Comparison of ENCODE assay signal across 24 mouse cellular contexts in genomic region chr17:10110375-10110675, GRCm38 (mm10).
A peak's percentile ranks its signal among the peaks of the same experiment; 100 is the strongest.
DNase-seq lines count a peak whose midpoint lies in the region; ATAC-seq and TF ChIP-seq lines count a peak whose summit lies in the region.
"Had no signal": no experiment of that assay in that cellular context is flagged by ENCODE, and none has a peak within 500 bp of the region (broad histone marks: within the 10 kb centered on the region; RNA-seq: fewer than 3 reads in every experiment).

No protein-coding gene starts in this region.

- intact Hi-C loops in gastrocnemius, adult 2 months (cut with DNase I) = no loop called here

- H3K4me1 ChIP-seq in midbrain, embryonic 10.5 days = peaks cover 38% of the 10 kb centered on the region
- H3K4me1 ChIP-seq in midbrain, postnatal 0 days (ENCODE audit: insufficient read depth, low read length) = no peaks in the 10 kb centered on the region
- H3K4me1 ChIP-seq in hindbrain, embryonic 12.5 days = peaks cover 20% of the 10 kb centered on the region
- no peaks in the 10 kb centered on the region for H3K4me1 ChIP-seq in hindbrain, postnatal 0 days (ENCODE audit: insufficient read depth, low read length)
- H3K4me1 ChIP-seq in neural tube, embryonic 13.5 days (replicated peaks) = peaks cover 13% of the 10 kb centered on the region
- H3K4me1 ChIP-seq in kidney, embryonic 16.5 days (ENCODE audit: insufficient read depth, low read length) = no peaks in the 10 kb centered on the region
- H3K4me1 ChIP-seq: embryonic facial prominence, embryonic 12.5 days had no signal

- no peak for TF ChIP-seq CTCF in midbrain, postnatal 0 days (IDR thresholded peaks at IDR 0.05)
- no peak for TF ChIP-seq CTCF in hindbrain, postnatal 0 days (IDR thresholded peaks at IDR 0.05; ENCODE audit: low read depth)
- no peak for TF ChIP-seq CTCF in gastrocnemius, adult 2 months (IDR thresholded peaks at IDR 0.05)

- no peak overlapping the region for H3K9ac ChIP-seq in midbrain, postnatal 0 days (replicated peaks; ENCODE audit: low read length, poor library complexity, severe bottlenecking)
- H3K9ac ChIP-seq in hindbrain, embryonic 12.5 days = no peak overlapping the region
- H3K9ac ChIP-seq in hindbrain, postnatal 0 days (replicated peaks; ENCODE audit: low read length) = no peak overlapping the region
- no peak overlapping the region for H3K9ac ChIP-seq in neural tube, embryonic 13.5 days
- no peak overlapping the region for H3K9ac ChIP-seq in kidney, embryonic 16.5 days (replicated peaks; ENCODE audit: low read length)
- H3K9ac ChIP-seq: embryonic facial prominence, embryonic 12.5 days; forebrain, postnatal 0 days; heart, embryonic 13.5 days had no signal

- no peak for ATAC-seq in midbrain, postnatal 0 days (ENCODE audit: low FRiP score)
- ATAC-seq in hindbrain, embryonic 12.5 days (ENCODE audit: low FRiP score) = peak; percentile 26; the same call in 1 of the 2 replicates
- ATAC-seq in hindbrain, postnatal 0 days = peak; percentile 8; the same call in 1 of the 2 replicates
- no peak for ATAC-seq in neural tube, embryonic 13.5 days (ENCODE audit: low read depth)
- ATAC-seq in kidney, embryonic 16.5 days (ENCODE audit: low FRiP score, low TSS enrichment) = no peak
- ATAC-seq: forebrain, postnatal 0 days; intestine, postnatal 0 days; Patski had no signal

- no peak overlapping the region for H3K4me2 ChIP-seq in midbrain, postnatal 0 days (ENCODE audit: low read depth, low read length, poor library complexity, severe bottlenecking)
- H3K4me2 ChIP-seq in hindbrain, embryonic 12.5 days (replicated peaks) = no peak overlapping the region
- H3K4me2 ChIP-seq in hindbrain, postnatal 0 days (ENCODE audit: low read depth, low read length) = no peak overlapping the region
- H3K4me2 ChIP-seq in neural tube, embryonic 13.5 days = no peak overlapping the region
- no peak overlapping the region for H3K4me2 ChIP-seq in kidney, embryonic 16.5 days (replicated peaks; ENCODE audit: low read depth, low read length)
- H3K4me2 ChIP-seq: embryonic facial prominence, embryonic 12.5 days; heart, embryonic 13.5 days had no signal

- no peaks in the 10 kb centered on the region for H3K36me3 ChIP-seq in midbrain, embryonic 10.5 days
- H3K36me3 ChIP-seq in midbrain, postnatal 0 days (ENCODE audit: insufficient read depth, low read length) = no peaks in the 10 kb centered on the region
- no peaks in the 10 kb centered on the region for H3K36me3 ChIP-seq in hindbrain, embryonic 12.5 days
- no peaks in the 10 kb centered on the region for H3K36me3 ChIP-seq in hindbrain, postnatal 0 days (ENCODE audit: insufficient read depth, low read length)
- H3K36me3 ChIP-seq in neural tube, embryonic 13.5 days = no peaks in the 10 kb centered on the region
- no peaks in the 10 kb centered on the region for H3K36me3 ChIP-seq in kidney, embryonic 16.5 days (ENCODE audit: insufficient read depth, low read length)
- H3K36me3 ChIP-seq: embryonic facial prominence, embryonic 12.5 days; heart, embryonic 13.5 days had no signal

- DNase-seq in midbrain, embryonic 10.5 days (ENCODE audit: low spot score) = no peak
- no peak for DNase-seq in midbrain, postnatal 0 days (ENCODE audit: low spot score)
- DNase-seq in hindbrain, postnatal 0 days (ENCODE audit: low spot score) = no peak
- DNase-seq in cerebellum, postnatal 36 days = no peak
- no peak for DNase-seq in gastrocnemius, adult 2 months
- DNase-seq: adrenal gland, postnatal 14 days; cerebellum, adult 11 months; cerebellum, adult 9-11 months; forebrain, postnatal 0 days; gastrocnemius, postnatal 10 days; heart, postnatal 10 days; kidney, adult 9 months; kidney, postnatal 14 days; layer of hippocampus, adult 9-11 months; lung, postnatal 36 days; thymus, adult 2 months; thymus, postnatal 36 days had no signal

- no peaks in the 10 kb centered on the region for H3K9me3 ChIP-seq in midbrain, embryonic 10.5 days (replicated peaks)
- H3K9me3 ChIP-seq in midbrain, postnatal 0 days (ENCODE audit: low read length) = no peaks in the 10 kb centered on the region
- H3K9me3 ChIP-seq in hindbrain, embryonic 12.5 days (replicated peaks) = no peaks in the 10 kb centered on the region
- no peaks in the 10 kb centered on the region for H3K9me3 ChIP-seq in hindbrain, postnatal 0 days (ENCODE audit: low read length)
- no peaks in the 10 kb centered on the region for H3K9me3 ChIP-seq in neural tube, embryonic 13.5 days
- no peaks in the 10 kb centered on the region for H3K9me3 ChIP-seq in kidney, embryonic 16.5 days (ENCODE audit: low read length)
- H3K9me3 ChIP-seq: embryonic facial prominence, embryonic 12.5 days; heart, embryonic 13.5 days had no signal

- H3K27ac ChIP-seq in midbrain, embryonic 10.5 days (replicated peaks) = peak overlapping the region; percentile 82
- no peak overlapping the region for H3K27ac ChIP-seq in midbrain, postnatal 0 days (ENCODE audit: low read depth, low read length)
- H3K27ac ChIP-seq in hindbrain, embryonic 12.5 days = peak overlapping the region; percentile 60
- no peak overlapping the region; the same call in 1 of the 2 replicates for H3K27ac ChIP-seq in hindbrain, postnatal 0 days
- H3K27ac ChIP-seq in neural tube, embryonic 13.5 days (replicated peaks) = peak overlapping the region; percentile 23; the same call in 1 of the 2 replicates
- H3K27ac ChIP-seq in kidney, embryonic 16.5 days (ENCODE audit: low read length) = no peak overlapping the region
- no peak overlapping the region for H3K27ac ChIP-seq in gastrocnemius, adult 2 months
- H3K27ac ChIP-seq: embryonic facial prominence, embryonic 12.5 days; heart, embryonic 13.5 days had no signal

- no peak overlapping the region for H3K4me3 ChIP-seq in midbrain, embryonic 10.5 days
- H3K4me3 ChIP-seq in midbrain, postnatal 0 days (ENCODE audit: low read depth, low read length) = no peak overlapping the region
- H3K4me3 ChIP-seq in hindbrain, embryonic 12.5 days = no peak overlapping the region
- no peak overlapping the region for H3K4me3 ChIP-seq in hindbrain, postnatal 0 days (ENCODE audit: low read length)
- H3K4me3 ChIP-seq in neural tube, embryonic 13.5 days = no peak overlapping the region
- no peak overlapping the region for H3K4me3 ChIP-seq in kidney, embryonic 16.5 days (ENCODE audit: low read length)
- H3K4me3 ChIP-seq in gastrocnemius, adult 2 months = no peak overlapping the region
- H3K4me3 ChIP-seq: embryonic facial prominence, embryonic 12.5 days; heart, embryonic 13.5 days had no signal

- H3K27me3 ChIP-seq in midbrain, embryonic 10.5 days (ENCODE audit: low read depth, poor library complexity, severe bottlenecking) = no peaks in the 10 kb centered on the region
- no peaks in the 10 kb centered on the region for H3K27me3 ChIP-seq in midbrain, postnatal 0 days (ENCODE audit: insufficient read depth, low read length)
- no peaks in the 10 kb centered on the region for H3K27me3 ChIP-seq in hindbrain, embryonic 12.5 days
- H3K27me3 ChIP-seq in hindbrain, postnatal 0 days (ENCODE audit: insufficient read depth, low read length) = no peaks in the 10 kb centered on the region
- no peaks in the 10 kb centered on the region for H3K27me3 ChIP-seq in neural tube, embryonic 13.5 days
- no peaks in the 10 kb centered on the region for H3K27me3 ChIP-seq in kidney, embryonic 16.5 days (ENCODE audit: insufficient read depth, low read length)
- H3K27me3 ChIP-seq: embryonic facial prominence, embryonic 12.5 days; heart, embryonic 13.5 days; Patski had no signal

Comparison
In these comparisons a context has a peak if more than half of its experiments do, and no peak if none do; other contexts are left out.
1. H3K27ac ChIP-seq: peak in midbrain, embryonic 10.5 days (single experiment), hindbrain, embryonic 12.5 days (single experiment) and neural tube, embryonic 13.5 days (single experiment); none in midbrain, postnatal 0 days (single experiment), hindbrain, postnatal 0 days (single experiment), kidney, embryonic 16.5 days (single experiment) and gastrocnemius, adult 2 months (single experiment).
2. ATAC-seq: peak in hindbrain, embryonic 12.5 days (single experiment) and hindbrain, postnatal 0 days (single experiment); none in midbrain, postnatal 0 days (single experiment), neural tube, embryonic 13.5 days (single experiment) and kidney, embryonic 16.5 days (single experiment).